Mouse (Mus musculus) testis, adult 2 months (tissue): ENCODE results near the gene Cabp7. TPM values are rescaled to one million over a fixed set of nuclear protein-coding genes. Genes with fewer than 3 reads are reported as not detected.

ENCODE experiments used
- H3K27ac ChIP-seq: fragments of 200-500 bp; 2 replicates; pipeline ENCODE4 v1.5.1; 2012; ENCODE audit warnings: low read depth, low read length; ENCODE audit not compliant: control insufficient read depth, insufficient read depth
- H3K27me3 ChIP-seq: fragments of 200-500 bp; 2 replicates; pipeline ENCODE4 v1.6.1; 2012; ENCODE audit warnings: mild to moderate bottlenecking, low read length, moderate library complexity; ENCODE audit not compliant: control insufficient read depth, insufficient read depth
- H3K36me3 ChIP-seq: fragments of 200-500 bp; 2 replicates; pipeline ENCODE4 v1.6.1; 2012; ENCODE audit warnings: mild to moderate bottlenecking, low read length; ENCODE audit not compliant: control insufficient read depth, insufficient read depth
- H3K4me1 ChIP-seq: fragments of 200-500 bp; 2 replicates; pipeline ENCODE4 v1.6.1; 2012; ENCODE audit warnings: low read length; ENCODE audit not compliant: control insufficient read depth, insufficient read depth
- H3K4me3 ChIP-seq: fragments of 200-500 bp; 2 replicates; pipeline ENCODE4 v1.5.1; 2012; ENCODE audit warnings: low read depth, mild to moderate bottlenecking, low read length, moderate library complexity, mixed read lengths; ENCODE audit not compliant: control insufficient read depth
- CTCF ChIP-seq: fragments of 200-500 bp; IDR thresholded peaks from 2 replicates; pipeline ENCODE4 v1.5.1; 2012; ENCODE audit warnings: low read depth, mild to moderate bottlenecking, inconsistent platforms, low read length, moderate library complexity; ENCODE audit not compliant: control insufficient read depth, insufficient read depth, insufficient replicate concordance
- POLR2A ChIP-seq: fragments of 200-500 bp; IDR thresholded peaks from 2 replicates; pipeline ENCODE4 v1.6.1; 2012; ENCODE audit warnings: low read depth, mild to moderate bottlenecking, inconsistent platforms, low read length, moderate library complexity; ENCODE audit not compliant: control insufficient read depth
- polyA plus RNA-seq: library from polyadenylated mRNA; depleted of rRNA; stranded (reverse); fragments of >200 nt; gene quantifications from 2 replicates; pipeline ENCODE4 v1.2.3, GENCODE M21; 2012

Gene Cabp7
- polyA plus RNA-seq, 1 experiment, result 0.07 TPM

- Histone ChIP-seq H3K27ac (no peak overlapping the region), H3K4me3 (no peak overlapping the region; the same call in 1 of the 2 replicates), H3K4me1 (peaks cover 16% of the 10 kb centered on the region), H3K36me3 (no peaks in the 10 kb centered on the region), H3K27me3 (peaks cover 2% of the 10 kb centered on the region; the same call in 1 of the 2 replicates)
- TF ChIP-seq CTCF (no peak), POLR2A (no peak)
Measured at GRCm38 (mm10) chr11:4745969-4746368, 609 bp downstream of the Cabp7 start.

GRCm38 (mm10) chr11:4744691-4745090 is 1.9 kb downstream of the Cabp7 start:
- Histone ChIP-seq H3K27me3 (peaks cover 2% of the 10 kb centered on the region; the same call in 1 of the 2 replicates), H3K27ac (no peak overlapping the region), H3K36me3 (no peaks in the 10 kb centered on the region), H3K4me1 (peaks cover 16% of the 10 kb centered on the region), H3K4me3 (no peak overlapping the region)
- TF ChIP-seq CTCF (no peak), POLR2A (no peak)

- no peak overlapping the region for H3K27ac ChIP-seq
- H3K4me1 ChIP-seq, result peaks cover under 1% of the 10 kb centered on the region; the same call in 1 of the 2 replicates
- TF ChIP-seq POLR2A, result no peak
- TF ChIP-seq CTCF, result no peak
- H3K27me3 ChIP-seq, result no peaks in the 10 kb centered on the region
- no peaks in the 10 kb centered on the region; the same call in 1 of the 2 replicates for H3K36me3 ChIP-seq
- H3K4me3 ChIP-seq, result no peak overlapping the region
Measured at GRCm38 (mm10) chr11:4740785-4741184, 5.8 kb downstream of the Cabp7 start.

GRCm38 (mm10) chr11:4738719-4739118 is 7.9 kb downstream of the Cabp7 start:
- Histone ChIP-seq H3K27ac (no peak overlapping the region), H3K4me3 (no peak overlapping the region), H3K4me1 (no peaks in the 10 kb centered on the region), H3K27me3 (no peaks in the 10 kb centered on the region), H3K36me3 (no peaks in the 10 kb centered on the region; the same call in 1 of the 2 replicates)
- TF ChIP-seq POLR2A (no peak), CTCF (no peak)

- Histone ChIP-seq H3K27ac (no peak overlapping the region), H3K27me3 (no peaks in the 10 kb centered on the region), H3K4me3 (no peak overlapping the region), H3K4me1 (no peaks in the 10 kb centered on the region), H3K36me3 (no peaks in the 10 kb centered on the region; the same call in 1 of the 2 replicates)
- TF ChIP-seq CTCF (no peak), POLR2A (no peak)
Measured at GRCm38 (mm10) chr11:4737682-4738081, 8.9 kb downstream of the Cabp7 start.

GRCm38 (mm10) chr11:4736355-4736754 is 10.2 kb downstream of the Cabp7 start:
- no peak for TF ChIP-seq POLR2A
- TF ChIP-seq CTCF, result no peak
- H3K4me1 ChIP-seq, result no peaks in the 10 kb centered on the region
- H3K27me3 ChIP-seq, result no peaks in the 10 kb centered on the region
- H3K4me3 ChIP-seq, result no peak overlapping the region
- H3K27ac ChIP-seq, result no peak overlapping the region
- no peaks in the 10 kb centered on the region; the same call in 1 of the 2 replicates for H3K36me3 ChIP-seq

GRCm38 (mm10) chr11:4734179-4734578 is 12.4 kb downstream of the Cabp7 start:
- Histone ChIP-seq H3K27ac (no peak overlapping the region), H3K27me3 (no peaks in the 10 kb centered on the region), H3K4me1 (no peaks in the 10 kb centered on the region), H3K4me3 (no peak overlapping the region), H3K36me3 (no peaks in the 10 kb centered on the region; the same call in 1 of the 2 replicates)
- peak; percentile 15; the same call in 1 of the 2 replicates for TF ChIP-seq CTCF
- no peak for TF ChIP-seq POLR2A
